Mouse (Mus musculus): ENCODE measurements around the gene Tomm34. TPM values are rescaled to one million over a fixed set of nuclear protein-coding genes. Genes with fewer than 3 reads are reported as not detected.

Tomm34 gene
- polyA plus RNA-seq, 1 experiment from 2014 or later, result 47.8 TPM

GRCm38 (mm10) chr2:164036520-164037019 is 34.4 kb downstream of the Tomm34 start:
- WGBS, result 55% methylated on average over 10 of the region's 10 CpGs
- no peak overlapping the region for H3K27ac ChIP-seq
- no peaks in the 10 kb centered on the region for H3K36me3 ChIP-seq
- ATAC-seq (ENCODE audit: low FRiP score), result no peak; the same call in 1 of the 2 replicates
- H3K9me3 ChIP-seq (replicated peaks), result no peaks in the 10 kb centered on the region
- no peak overlapping the region for H3K4me3 ChIP-seq
- H3K27me3 ChIP-seq, result no peaks in the 10 kb centered on the region
- no peak overlapping the region for H3K4me2 ChIP-seq (replicated peaks)
- H3K9ac ChIP-seq, result no peak overlapping the region
- no peaks in the 10 kb centered on the region for H3K4me1 ChIP-seq

- no peaks in the 10 kb centered on the region for H3K4me1 ChIP-seq
- no peak overlapping the region for H3K9ac ChIP-seq
- no peaks in the 10 kb centered on the region for H3K9me3 ChIP-seq (replicated peaks)
- no peak overlapping the region for H3K4me3 ChIP-seq
- H3K4me2 ChIP-seq (replicated peaks), result no peak overlapping the region
- H3K27ac ChIP-seq, result no peak overlapping the region
- H3K27me3 ChIP-seq, result no peaks in the 10 kb centered on the region
- no peak for ATAC-seq (ENCODE audit: low FRiP score)
- no peaks in the 10 kb centered on the region for H3K36me3 ChIP-seq
- WGBS, result 87% methylated on average over 3 of the region's 3 CpGs
Observed at GRCm38 (mm10) chr2:164032973-164033372, 38.0 kb downstream of the Tomm34 start.

GRCm38 (mm10) chr2:164031147-164031546 is 39.8 kb downstream of the Tomm34 start:
- H3K36me3 ChIP-seq, result no peaks in the 10 kb centered on the region
- H3K9ac ChIP-seq, result no peak overlapping the region
- H3K4me2 ChIP-seq (replicated peaks), result no peak overlapping the region
- 82% methylated on average over 10 of the region's 10 CpGs for WGBS
- no peak overlapping the region for H3K27ac ChIP-seq
- no peak for ATAC-seq (ENCODE audit: low FRiP score)
- no peak overlapping the region for H3K4me3 ChIP-seq
- H3K4me1 ChIP-seq, result no peaks in the 10 kb centered on the region
- no peaks in the 10 kb centered on the region for H3K9me3 ChIP-seq (replicated peaks)
- H3K27me3 ChIP-seq, result no peaks in the 10 kb centered on the region

- WGBS, result 82% methylated on average over 16 of the region's 16 CpGs
- H3K4me2 ChIP-seq (replicated peaks), result no peak within 1 kb of the TSS
Observed at GRCm38 (mm10) chr2:164025150-164025549, 45.8 kb downstream of the Tomm34 start, which contains the start of gene Pabpc1l. Gene Pabpc1l (plus strand): TSS chr2:164025450.

GRCm38 (mm10) chr2:164022104-164022503 is 48.9 kb downstream of the Tomm34 start:
- ATAC-seq (ENCODE audit: low FRiP score), result no peak
- Histone ChIP-seq H3K27ac (no peak overlapping the region), H3K27me3 (no peaks in the 10 kb centered on the region), H3K36me3 (peaks cover 28% of the 10 kb centered on the region), H3K4me1 (no peaks in the 10 kb centered on the region), H3K9me3 (replicated peaks) (no peaks in the 10 kb centered on the region), H3K4me3 (no peak overlapping the region), H3K9ac (no peak overlapping the region), H3K4me2 (replicated peaks) (no peak overlapping the region)
- WGBS, result 56% methylated on average over 2 of the region's 2 CpGs

More at GRCm38 (mm10) chr2:164025150-164025549, 45.8 kb downstream of the Tomm34 start, which contains the start of gene Pabpc1l:
- H3K4me3 ChIP-seq, result no peak within 1 kb of the TSS
- no peaks in the 10 kb centered on the region for H3K27me3 ChIP-seq
- no peak within 1 kb of the TSS for H3K27ac ChIP-seq
- ATAC-seq (ENCODE audit: low FRiP score), result no peak
- H3K9ac ChIP-seq, result no peak within 1 kb of the TSS
- H3K4me1 ChIP-seq, result no peaks in the 10 kb centered on the region
- H3K9me3 ChIP-seq (replicated peaks), result no peaks in the 10 kb centered on the region
- peaks cover 2% of the 10 kb centered on the region; the same call in 1 of the 2 replicates for H3K36me3 ChIP-seq

GRCm38 (mm10) chr2:164019943-164020342 is 51.0 kb downstream of the Tomm34 start:
- H3K4me2 ChIP-seq (replicated peaks), result no peak overlapping the region
- ATAC-seq (ENCODE audit: low FRiP score), result no peak
- H3K36me3 ChIP-seq, result peaks cover 46% of the 10 kb centered on the region
- no peaks in the 10 kb centered on the region for H3K4me1 ChIP-seq
- no peak overlapping the region for H3K9ac ChIP-seq
- H3K27me3 ChIP-seq, result no peaks in the 10 kb centered on the region
- no peak overlapping the region for H3K27ac ChIP-seq
- H3K4me3 ChIP-seq, result no peak overlapping the region
- WGBS, result 92% methylated on average over 4 of the region's 4 CpGs
- no peaks in the 10 kb centered on the region for H3K9me3 ChIP-seq (replicated peaks)

GRCm38 (mm10) chr2:164018910-164019309 is 52.1 kb downstream of the Tomm34 start:
- WGBS, result 93% methylated on average over 3 of the region's 3 CpGs
- no peaks in the 10 kb centered on the region for H3K9me3 ChIP-seq (replicated peaks)
- no peaks in the 10 kb centered on the region for H3K4me1 ChIP-seq
- ATAC-seq (ENCODE audit: low FRiP score), result no peak
- H3K4me3 ChIP-seq, result no peak overlapping the region
- no peaks in the 10 kb centered on the region for H3K27me3 ChIP-seq
- no peak overlapping the region for H3K9ac ChIP-seq
- H3K4me2 ChIP-seq (replicated peaks), result no peak overlapping the region
- H3K36me3 ChIP-seq, result peaks cover 56% of the 10 kb centered on the region
- H3K27ac ChIP-seq, result no peak overlapping the region

GRCm38 (mm10) chr2:164015304-164015703 is 55.7 kb downstream of the Tomm34 start:
- Histone ChIP-seq H3K4me3 (no peak overlapping the region), H3K4me1 (no peaks in the 10 kb centered on the region), H3K4me2 (replicated peaks) (no peak overlapping the region), H3K9me3 (replicated peaks) (no peaks in the 10 kb centered on the region), H3K27me3 (no peaks in the 10 kb centered on the region), H3K36me3 (peaks cover 77% of the 10 kb centered on the region), H3K9ac (no peak overlapping the region), H3K27ac (no peak overlapping the region)
- ATAC-seq (ENCODE audit: low FRiP score), result no peak
- 94% methylated on average over 16 of the region's 16 CpGs for whole genome bisulfite sequencing

GRCm38 (mm10) chr2:164010944-164011343 is 60.0 kb downstream of the Tomm34 start:
- Histone ChIP-seq H3K9me3 (replicated peaks) (no peaks in the 10 kb centered on the region), H3K36me3 (peaks cover 41% of the 10 kb centered on the region), H3K27ac (no peak overlapping the region), H3K9ac (no peak overlapping the region), H3K27me3 (no peaks in the 10 kb centered on the region), H3K4me1 (peaks cover 10% of the 10 kb centered on the region), H3K4me3 (no peak overlapping the region), H3K4me2 (replicated peaks) (no peak overlapping the region)
- no peak for ATAC-seq (ENCODE audit: low FRiP score)
- 87% methylated on average over 3 of the region's 3 CpGs for WGBS

- 95% methylated on average over 5 of the region's 5 CpGs for WGBS
- peaks cover 36% of the 10 kb centered on the region for H3K36me3 ChIP-seq
- ATAC-seq (ENCODE audit: low FRiP score), result no peak
Observed at GRCm38 (mm10) chr2:164010496-164010895, 60.5 kb downstream of the Tomm34 start.

GRCm38 (mm10) chr2:164009227-164009626 is 61.7 kb downstream of the Tomm34 start:
- H3K4me3 ChIP-seq, result no peak overlapping the region
- no peaks in the 10 kb centered on the region for H3K27me3 ChIP-seq
- no peaks in the 10 kb centered on the region for H3K9me3 ChIP-seq (replicated peaks)
- no peak overlapping the region for H3K9ac ChIP-seq
- no peak overlapping the region for H3K4me2 ChIP-seq (replicated peaks)
- H3K27ac ChIP-seq, result no peak overlapping the region
- 87% methylated on average over 6 of the region's 6 CpGs for WGBS
- ATAC-seq (ENCODE audit: low FRiP score), result no peak
- peaks cover 24% of the 10 kb centered on the region for H3K36me3 ChIP-seq
- peaks cover 17% of the 10 kb centered on the region for H3K4me1 ChIP-seq

More at GRCm38 (mm10) chr2:164010496-164010895, 60.5 kb downstream of the Tomm34 start:
- H3K27me3 ChIP-seq, result no peaks in the 10 kb centered on the region
- H3K4me3 ChIP-seq, result no peak overlapping the region
- no peaks in the 10 kb centered on the region for H3K9me3 ChIP-seq (replicated peaks)
- H3K27ac ChIP-seq, result no peak overlapping the region
- H3K4me2 ChIP-seq (replicated peaks), result no peak overlapping the region
- H3K9ac ChIP-seq, result no peak overlapping the region
- H3K4me1 ChIP-seq, result peaks cover 12% of the 10 kb centered on the region

GRCm38 (mm10) chr2:164007987-164008545 is 62.9 kb downstream of the Tomm34 start:
- ATAC-seq (ENCODE audit: low FRiP score), result no peak
- Histone ChIP-seq H3K9me3 (replicated peaks) (no peaks in the 10 kb centered on the region), H3K4me2 (replicated peaks) (no peak overlapping the region), H3K36me3 (peaks cover 15% of the 10 kb centered on the region), H3K9ac (no peak overlapping the region), H3K4me3 (no peak overlapping the region), H3K4me1 (peaks cover 17% of the 10 kb centered on the region), H3K27me3 (no peaks in the 10 kb centered on the region), H3K27ac (no peak overlapping the region)
- 71% methylated on average over 2 of the region's 2 CpGs for WGBS

- ATAC-seq (ENCODE audit: low FRiP score), result no peak
- WGBS, result 88% methylated on average over 8 of the region's 8 CpGs
- H3K4me1 ChIP-seq, result peaks cover 17% of the 10 kb centered on the region
Observed at GRCm38 (mm10) chr2:164007547-164007946, 63.4 kb downstream of the Tomm34 start.

More at GRCm38 (mm10) chr2:164007547-164007946, 63.4 kb downstream of the Tomm34 start:
- Histone ChIP-seq H3K4me2 (replicated peaks) (no peak overlapping the region), H3K27ac (no peak overlapping the region), H3K36me3 (peaks cover 12% of the 10 kb centered on the region), H3K27me3 (no peaks in the 10 kb centered on the region), H3K9ac (no peak overlapping the region), H3K9me3 (replicated peaks) (no peaks in the 10 kb centered on the region), H3K4me3 (no peak overlapping the region)
